ENCODE assay signal across 13 mouse cellular contexts in the genomic region with DNA sequence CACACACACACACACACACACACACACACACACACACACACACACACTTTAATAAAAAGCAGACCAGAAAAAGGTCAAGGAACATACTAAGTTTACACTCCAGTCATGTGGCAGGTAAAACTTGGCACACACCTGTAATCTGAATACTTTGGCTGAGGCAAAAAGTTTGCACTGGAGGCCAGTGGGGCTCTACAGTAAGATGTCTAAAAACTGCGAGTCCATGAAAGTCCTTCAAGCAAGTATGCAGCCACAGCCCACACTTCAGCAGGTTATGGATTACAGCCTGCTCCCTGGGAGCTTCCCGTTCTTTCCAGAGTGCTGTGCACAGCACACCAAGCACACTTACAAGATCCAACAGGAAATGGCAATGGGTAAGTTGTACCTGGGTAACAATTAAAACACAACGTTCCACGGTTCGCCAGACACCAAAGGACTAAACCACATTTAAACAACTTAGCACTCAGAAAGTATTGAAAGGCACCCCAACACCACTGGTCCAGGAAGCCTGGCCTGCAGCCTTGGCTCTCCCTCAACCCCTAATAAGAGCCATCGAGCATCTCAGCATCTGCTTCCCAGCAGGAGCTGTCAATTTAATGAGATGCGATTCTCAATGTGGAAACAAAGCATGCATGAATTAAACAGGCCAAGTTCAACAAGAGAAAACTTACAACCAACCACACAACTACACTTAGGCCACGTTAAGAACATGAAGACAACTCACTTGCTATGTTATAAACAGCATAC. TPM values are rescaled to one million over a fixed set of nuclear protein-coding genes. Genes with fewer than 3 reads are reported as not detected.
DNase-seq lines count a peak whose midpoint lies in the region; ATAC-seq and TF ChIP-seq lines count a peak whose summit lies in the region.
"Had no signal": no experiment of that assay in that cellular context is flagged by ENCODE, and none has a peak within 500 bp of the region (broad histone marks: within the 10 kb centered on the region; RNA-seq: fewer than 3 reads in every experiment).

No protein-coding gene starts in this region.

- H3K4me1 ChIP-seq in hindbrain, postnatal 0 days (ENCODE audit: insufficient read depth, low read length), result no peaks in the 10 kb centered on the region
- peaks cover 9% of the 10 kb centered on the region; the same call in 1 of the 2 replicates for H3K4me1 ChIP-seq in hindbrain, embryonic 12.5 days
- peaks cover 6% of the 10 kb centered on the region for H3K4me1 ChIP-seq in forebrain, embryonic 14.5 days (ENCODE audit: control insufficient read depth, insufficient read depth, low read length)
- H3K4me1 ChIP-seq in midbrain, embryonic 14.5 days (ENCODE audit: control insufficient read depth, insufficient read depth, low read length), result no peaks in the 10 kb centered on the region
- H3K4me1 ChIP-seq: embryonic facial prominence, embryonic 12.5 days; limb, embryonic 12.5 days had no signal

- ATAC-seq in hindbrain, postnatal 0 days, result no peak
- ATAC-seq in hindbrain, embryonic 12.5 days (ENCODE audit: low FRiP score), result no peak
- ATAC-seq in forebrain, embryonic 14.5 days, result peak; percentile 78
- no peak; the same call in 1 of the 2 replicates for ATAC-seq in midbrain, embryonic 14.5 days (ENCODE audit: low FRiP score, low TSS enrichment)

- H3K4me2 ChIP-seq in hindbrain, postnatal 0 days (ENCODE audit: low read depth, low read length), result no peak overlapping the region
- H3K4me2 ChIP-seq in hindbrain, embryonic 12.5 days (replicated peaks), result no peak overlapping the region
- H3K4me2 ChIP-seq in forebrain, embryonic 14.5 days (ENCODE audit: low read length), result no peak overlapping the region
- H3K4me2 ChIP-seq in midbrain, embryonic 14.5 days (ENCODE audit: low read length), result no peak overlapping the region
- H3K4me2 ChIP-seq: embryonic facial prominence, embryonic 12.5 days; limb, embryonic 12.5 days had no signal

- H3K9me3 ChIP-seq in hindbrain, postnatal 0 days (ENCODE audit: low read length), result no peaks in the 10 kb centered on the region
- 0 out of 2 replicates have a peak, but pooled peaks cover 4% of the 10 kb centered on the region for H3K9me3 ChIP-seq in hindbrain, embryonic 12.5 days (replicated peaks)
- 0 out of 2 replicates have a peak, but pooled peaks cover 3% of the 10 kb centered on the region for H3K9me3 ChIP-seq in forebrain, embryonic 14.5 days (replicated peaks; ENCODE audit: control insufficient read depth, low read length)
- H3K9me3 ChIP-seq in midbrain, embryonic 14.5 days (ENCODE audit: control insufficient read depth, low read length), result peaks cover 7% of the 10 kb centered on the region; the same call in 1 of the 2 replicates

- H3K36me3 ChIP-seq in hindbrain, postnatal 0 days (ENCODE audit: insufficient read depth, low read length), result peaks cover 14% of the 10 kb centered on the region; the same call in 1 of the 2 replicates
- peaks cover 16% of the 10 kb centered on the region for H3K36me3 ChIP-seq in hindbrain, embryonic 12.5 days
- peaks cover 15% of the 10 kb centered on the region for H3K36me3 ChIP-seq in forebrain, embryonic 14.5 days (ENCODE audit: control insufficient read depth, insufficient read depth, low read length)
- H3K36me3 ChIP-seq in midbrain, embryonic 14.5 days (ENCODE audit: control insufficient read depth, insufficient read depth, low read length), result peaks cover 14% of the 10 kb centered on the region

- H3K9ac ChIP-seq in hindbrain, postnatal 0 days (replicated peaks; ENCODE audit: low read length), result no peak overlapping the region
- no peak overlapping the region for H3K9ac ChIP-seq in hindbrain, embryonic 12.5 days
- H3K9ac ChIP-seq in forebrain, embryonic 14.5 days (ENCODE audit: low read length), result no peak overlapping the region
- no peak overlapping the region for H3K9ac ChIP-seq in midbrain, embryonic 14.5 days (replicated peaks; ENCODE audit: low read length)
- H3K9ac ChIP-seq: embryonic facial prominence, embryonic 12.5 days; limb, embryonic 12.5 days had no signal

- TF ChIP-seq CTCF in hindbrain, postnatal 0 days (IDR thresholded peaks at IDR 0.05; ENCODE audit: low read depth), result no peak

- H3K27ac ChIP-seq in hindbrain, postnatal 0 days, result no peak overlapping the region
- no peak overlapping the region for H3K27ac ChIP-seq in hindbrain, embryonic 12.5 days
- H3K27ac ChIP-seq in forebrain, embryonic 14.5 days (ENCODE audit: low read depth, low read length), result peak overlapping the region; percentile 21; the same call in 1 of the 2 replicates
- no peak overlapping the region for H3K27ac ChIP-seq in midbrain, embryonic 14.5 days (replicated peaks; ENCODE audit: low read depth, low read length)
- H3K27ac ChIP-seq: embryonic facial prominence, embryonic 12.5 days; heart, adult 2 months; limb, embryonic 12.5 days had no signal

- peak; percentile 31 for DNase-seq in hindbrain, postnatal 0 days (ENCODE audit: low spot score)
- peak; percentile 68 for DNase-seq in forebrain, embryonic 14.5 days (ENCODE audit: low spot score)
- DNase-seq in lung, adult 18-20 months, result peak; percentile 62 to 75
- peak; percentile 35 for DNase-seq in midbrain, embryonic 14.5 days
- DNase-seq in ovary, adult 18-20 months (ENCODE audit: low spot score), result no peak
- DNase-seq in frontal cortex, postnatal 10 days (ENCODE audit: low spot score in 2 of 2), result no peak
- DNase-seq: cerebellum, adult 8-10 months; heart, adult 2 months; heart, postnatal 14 days; kidney, adult 18-20 months had no signal

- WGBS in hindbrain, postnatal 0 days, result 41% methylated on average over 8 of the region's 8 CpGs
- WGBS in hindbrain, embryonic 12.5 days, result 58% methylated on average over 8 of the region's 8 CpGs
- 15% methylated on average over 8 of the region's 8 CpGs for WGBS in forebrain, embryonic 14.5 days
- 50% methylated on average over 8 of the region's 8 CpGs for WGBS in midbrain, embryonic 14.5 days

- H3K4me3 ChIP-seq in hindbrain, postnatal 0 days (ENCODE audit: low read length), result no peak overlapping the region
- no peak overlapping the region for H3K4me3 ChIP-seq in hindbrain, embryonic 12.5 days
- H3K4me3 ChIP-seq in forebrain, embryonic 14.5 days (ENCODE audit: low read depth, low read length), result no peak overlapping the region
- no peak overlapping the region for H3K4me3 ChIP-seq in midbrain, embryonic 14.5 days (replicated peaks; ENCODE audit: low read depth, low read length)
- H3K4me3 ChIP-seq: embryonic facial prominence, embryonic 12.5 days; heart, adult 2 months; limb, embryonic 12.5 days had no signal

- H3K27me3 ChIP-seq in hindbrain, postnatal 0 days (ENCODE audit: insufficient read depth, low read length), result no peaks in the 10 kb centered on the region
- no peaks in the 10 kb centered on the region for H3K27me3 ChIP-seq in hindbrain, embryonic 12.5 days
- no peaks in the 10 kb centered on the region for H3K27me3 ChIP-seq in forebrain, embryonic 14.5 days (replicated peaks; ENCODE audit: control insufficient read depth, insufficient read depth, low read length)
- H3K27me3 ChIP-seq in midbrain, embryonic 14.5 days (ENCODE audit: control insufficient read depth, insufficient read depth, low read length), result no peaks in the 10 kb centered on the region
- H3K27me3 ChIP-seq: embryonic facial prominence, embryonic 12.5 days; limb, embryonic 12.5 days had no signal

RNA-seq across cellular contexts. Expression of a gene that starts 14.0 kb away (rescaled TPM):
- 57.2 and 61.8 TPM in 2 replicates for total RNA-seq in hindbrain, postnatal 0 days (2014; rRNA removed)
- 463 and 467 TPM in 2 replicates for polyA plus RNA-seq in hindbrain, postnatal 0 days (2015; fragmentation: Nextera tagmentation; extraction: Ambion mirVana)
- 417 and 440 TPM in 2 replicates for polyA plus RNA-seq in hindbrain, embryonic 12.5 days (2016; fragmentation: Nextera tagmentation; extraction: Ambion mirVana)
- 353 and 411 TPM in 2 replicates for polyA plus RNA-seq in forebrain, embryonic 14.5 days (2014; fragmentation: Nextera tagmentation; extraction: Ambion mirVana)
- polyA plus RNA-seq in midbrain, embryonic 14.5 days (2014; fragmentation: Nextera tagmentation; extraction: Ambion mirVana), result 416 and 455 TPM in 2 replicates

Comparison
In these comparisons a context has a peak if more than half of its experiments do, and no peak if none do; other contexts are left out.
1. DNase-seq: peak in hindbrain, postnatal 0 days (single experiment), forebrain, embryonic 14.5 days (single experiment), lung, adult 18-20 months (2 of 2) and midbrain, embryonic 14.5 days (single experiment); none in ovary, adult 18-20 months (single experiment) and frontal cortex, postnatal 10 days (0 of 2).